9 mouse cellular contexts compared by ENCODE assay signal in the genomic region with DNA sequence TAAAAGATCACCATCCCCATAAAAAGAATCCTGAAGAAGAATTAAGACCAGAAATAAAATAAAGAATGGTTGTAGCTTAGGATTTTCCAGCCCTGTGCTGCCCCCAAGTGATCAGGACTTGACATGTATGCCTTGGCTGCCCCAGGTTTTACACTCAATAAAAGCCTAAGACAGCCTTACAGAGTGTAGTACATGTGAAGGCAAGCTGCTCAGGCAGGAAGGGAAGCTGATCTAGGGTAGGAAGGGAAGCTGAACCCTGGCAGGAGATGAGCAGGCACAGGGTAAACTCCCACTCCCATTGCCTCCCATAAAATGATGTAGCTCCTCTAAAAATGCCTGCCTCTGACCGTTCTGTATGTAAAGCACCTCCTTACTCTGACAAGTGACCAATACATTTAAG. TPM values are rescaled to one million over a fixed set of nuclear protein-coding genes. Genes with fewer than 3 reads are reported as not detected.
DNase-seq lines count a peak whose midpoint lies in the region; ATAC-seq and TF ChIP-seq lines count a peak whose summit lies in the region.
"Had no signal": no experiment of that assay in that cellular context is flagged by ENCODE, and none has a peak within 500 bp of the region (broad histone marks: within the 10 kb centered on the region; RNA-seq: fewer than 3 reads in every experiment).

No protein-coding gene starts in this region.

- peak; percentile 62 for TF ChIP-seq CTCF in cerebellum, adult 2 months (IDR thresholded peaks at IDR 0.05; ENCODE audit: borderline replicate concordance, insufficient read depth, low read depth, low read length)
- TF ChIP-seq CTCF in kidney, postnatal 0 days (IDR thresholded peaks at IDR 0.05; ENCODE audit: low read depth): peak; percentile 75

- H3K36me3 ChIP-seq in neural tube, embryonic 11.5 days (ENCODE audit: control insufficient read depth, insufficient read depth, low read length): no peaks in the 10 kb centered on the region
- H3K36me3 ChIP-seq in kidney, postnatal 0 days (ENCODE audit: insufficient read depth, low read length): no peaks in the 10 kb centered on the region
- H3K36me3 ChIP-seq: stomach, embryonic 15.5 days had no signal

- H3K27me3 ChIP-seq in neural tube, embryonic 11.5 days (ENCODE audit: control insufficient read depth, insufficient read depth, low read length): no peaks in the 10 kb centered on the region
- no peaks in the 10 kb centered on the region for H3K27me3 ChIP-seq in cerebellum, adult 2 months (ENCODE audit: control insufficient read depth, insufficient read depth, low read length)
- no peaks in the 10 kb centered on the region for H3K27me3 ChIP-seq in kidney, postnatal 0 days (ENCODE audit: insufficient read depth, low read length)
- H3K27me3 ChIP-seq: stomach, embryonic 15.5 days had no signal

- no peak overlapping the region for H3K27ac ChIP-seq in neural tube, embryonic 11.5 days (ENCODE audit: low read depth, low read length)
- H3K27ac ChIP-seq in cerebellum, adult 2 months (ENCODE audit: insufficient read depth, low read length): 0 out of 2 replicates have a peak overlapping the region, but pooled peaks have one; percentile 67
- H3K27ac ChIP-seq in kidney, postnatal 0 days: no peak overlapping the region
- H3K27ac ChIP-seq: stomach, embryonic 15.5 days had no signal

- TF ChIP-seq POLR2A in cerebellum, adult 2 months (IDR thresholded peaks at IDR 0.05; ENCODE audit: borderline replicate concordance, insufficient read depth, low read length): no peak

- no peaks in the 10 kb centered on the region for H3K9me3 ChIP-seq in neural tube, embryonic 11.5 days (ENCODE audit: control insufficient read depth, low read length)
- H3K9me3 ChIP-seq in kidney, postnatal 0 days (replicated peaks; ENCODE audit: low read length): no peaks in the 10 kb centered on the region
- H3K9me3 ChIP-seq: stomach, embryonic 15.5 days had no signal

- H3K4me3 ChIP-seq in neural tube, embryonic 11.5 days (ENCODE audit: low read depth, low read length): no peak overlapping the region
- no peak overlapping the region for H3K4me3 ChIP-seq in cerebellum, adult 2 months (replicated peaks; ENCODE audit: insufficient read depth, low read depth, low read length)
- no peak overlapping the region for H3K4me3 ChIP-seq in kidney, postnatal 0 days (replicated peaks; ENCODE audit: low read depth, low read length)
- H3K4me3 ChIP-seq: stomach, embryonic 15.5 days had no signal

- WGBS in neural tube, embryonic 11.5 days: 61% methylated on average over 1 of the region's 1 CpGs
- whole genome bisulfite sequencing in cerebellum, adult 2 months: 93% methylated on average over 1 of the region's 1 CpGs
- 27% methylated on average over 1 of the region's 1 CpGs for WGBS in kidney, postnatal 0 days

- H3K4me1 ChIP-seq in neural tube, embryonic 11.5 days (ENCODE audit: control insufficient read depth, insufficient read depth, low read length): no peaks in the 10 kb centered on the region
- peaks cover 31% of the 10 kb centered on the region for H3K4me1 ChIP-seq in cerebellum, adult 2 months (ENCODE audit: control insufficient read depth, insufficient read depth, low read length)
- H3K4me1 ChIP-seq in kidney, postnatal 0 days (replicated peaks; ENCODE audit: insufficient read depth, low read length): no peaks in the 10 kb centered on the region
- H3K4me1 ChIP-seq: stomach, embryonic 15.5 days had no signal

- no peak for ATAC-seq in neural tube, embryonic 11.5 days (ENCODE audit: insufficient read depth, low FRiP score, low TSS enrichment)
- ATAC-seq in kidney, postnatal 0 days (replicated peaks; ENCODE audit: low FRiP score, low read depth): no peak; the same call in 1 of the 2 replicates

- H3K9ac ChIP-seq in neural tube, embryonic 11.5 days (ENCODE audit: low read length): no peak overlapping the region
- H3K9ac ChIP-seq in kidney, postnatal 0 days (ENCODE audit: low read depth, low read length): no peak overlapping the region
- H3K9ac ChIP-seq: stomach, embryonic 15.5 days had no signal

- no peak overlapping the region for H3K4me2 ChIP-seq in neural tube, embryonic 11.5 days (ENCODE audit: low read depth)
- H3K4me2 ChIP-seq in kidney, postnatal 0 days (ENCODE audit: low read length): no peak overlapping the region
- H3K4me2 ChIP-seq: stomach, embryonic 15.5 days had no signal

- DNase-seq in neural tube, embryonic 11.5 days (ENCODE audit: low spot score): peak; percentile 48
- no peak for DNase-seq in neural tube, embryonic 10.5 days (ENCODE audit: extremely low spot score, low spot score)
- DNase-seq in cerebellum, adult 2 months: peak; percentile 52 to 58
- DNase-seq in frontal cortex, postnatal 36 days (ENCODE audit: low spot score in 2 of 2): peak; percentile 43 to 68
- DNase-seq in kidney, postnatal 0 days (ENCODE audit: low spot score): peak; percentile 83
- DNase-seq in lung, postnatal 36 days: peak; percentile 50
- peak; percentile 38 for DNase-seq in right cerebral cortex, postnatal 4 days
- DNase-seq in spleen, postnatal 36 days (ENCODE audit: low spot score in 2 of 2): no peak

RNA-seq across cellular contexts. Expression of gene Slc9a9, which starts 30.8 kb away (rescaled TPM):
- 4.1 and 4.6 TPM in 2 replicates for polyA plus RNA-seq in neural tube, embryonic 11.5 days (2014; fragmentation: Nextera tagmentation; extraction: Ambion mirVana)
- 8.9 and 9.0 TPM in 2 replicates for polyA plus RNA-seq in cerebellum, adult 2 months (2012; rRNA removed)
- polyA plus RNA-seq in kidney, postnatal 0 days (2015; fragmentation: Nextera tagmentation; extraction: Ambion mirVana): 2.6 and 2.7 TPM in 2 replicates

Comparison
In these comparisons a context has a peak if more than half of its experiments do, and no peak if none do; other contexts are left out.
1. DNase-seq: peak in neural tube, embryonic 11.5 days (single experiment), cerebellum, adult 2 months (2 of 2), frontal cortex, postnatal 36 days (2 of 2), kidney, postnatal 0 days (single experiment), lung, postnatal 36 days (single experiment) and right cerebral cortex, postnatal 4 days (single experiment); none in neural tube, embryonic 10.5 days (single experiment) and spleen, postnatal 36 days (0 of 2).